Mouse (Mus musculus) gonadal fat pad, adult 2 months (tissue): ENCODE measurements around the gene Olfr68. TPM values are rescaled to one million over a fixed set of nuclear protein-coding genes. Genes with fewer than 3 reads are reported as not detected.
"Not testable (repeated sequence)": the region's sequence is repeated elsewhere in the genome, so short reads cannot be mapped to it uniquely, and the experiment has no call there.

Experiments
- DNase-seq: peaks from one replicate; pipeline ENCODE4 v3.0.0-alpha.2; 2012; ENCODE audit warnings: low read depth
- polyA plus RNA-seq: library from polyadenylated mRNA; depleted of rRNA; stranded (reverse); fragments of >200 nt; gene quantifications from 2 replicates; pipeline ENCODE4 v1.2.3, GENCODE M21; 2012; rRNA removed

Olfr68 gene
- not detected in 2 replicates for polyA plus RNA-seq

DNA sequence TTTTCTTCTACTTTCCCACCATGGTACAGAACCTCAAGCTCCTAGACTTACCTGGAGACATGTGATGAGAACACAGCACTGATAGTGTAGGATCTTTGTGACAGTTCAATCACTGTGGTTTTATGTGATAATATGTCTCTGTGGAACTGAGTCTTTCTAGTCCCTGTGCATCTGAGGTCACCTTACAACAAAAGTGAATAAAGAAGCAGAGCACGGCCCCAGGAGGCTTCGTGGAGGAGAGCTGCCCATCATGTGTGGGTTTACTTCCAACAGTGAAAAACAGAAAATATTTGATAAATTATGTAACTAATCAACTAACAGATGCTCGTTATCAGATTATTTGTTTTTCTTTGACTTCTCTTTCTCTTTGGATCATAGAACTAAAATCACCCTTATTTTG lies at the start of gene Olfr68:
Gene Olfr68 (minus strand): TSS at position 101 of the 400 bp plus-strand sequence.
- DNase-seq: no peak

GRCm38 (mm10) chr7:103827808-103828207 lies 48.3 kb upstream of the Olfr68 start, which contains the start of gene Hbb-bs:
Gene Hbb-bs (minus strand): TSS chr7:103828096.
- no peak for DNase-seq

DNA sequence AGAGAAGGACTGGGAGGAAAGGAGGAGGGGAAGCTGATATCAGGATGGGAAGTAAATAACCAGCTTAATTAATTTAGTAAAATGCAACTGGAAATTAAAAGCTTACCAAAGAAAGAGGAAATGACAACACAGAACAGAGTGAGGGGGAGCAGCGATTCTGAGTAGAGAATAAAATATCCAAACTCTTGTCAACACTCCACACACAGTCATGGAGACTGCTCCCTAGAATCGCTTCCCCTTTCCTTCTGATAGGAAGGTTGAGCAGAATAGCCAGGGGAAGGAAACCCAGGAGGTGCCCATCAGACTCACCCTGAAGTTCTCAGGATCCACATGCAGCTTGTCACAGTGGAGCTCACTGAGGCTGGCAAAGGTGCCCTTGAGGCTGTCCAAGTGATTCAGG lies 47.6 kb upstream of the Olfr68 start:
- not testable (repeated sequence) for DNase-seq

GRCm38 (mm10) chr7:103826255-103826887 lies 46.9 kb upstream of the Olfr68 start:
- DNase-seq: no peak

- DNase-seq: no peak
Measured at GRCm38 (mm10) chr7:103825536-103826254, 46.2 kb upstream of the Olfr68 start.

- DNase-seq: no peak
Measured at GRCm38 (mm10) chr7:103824597-103824996, 45.1 kb upstream of the Olfr68 start.

DNA sequence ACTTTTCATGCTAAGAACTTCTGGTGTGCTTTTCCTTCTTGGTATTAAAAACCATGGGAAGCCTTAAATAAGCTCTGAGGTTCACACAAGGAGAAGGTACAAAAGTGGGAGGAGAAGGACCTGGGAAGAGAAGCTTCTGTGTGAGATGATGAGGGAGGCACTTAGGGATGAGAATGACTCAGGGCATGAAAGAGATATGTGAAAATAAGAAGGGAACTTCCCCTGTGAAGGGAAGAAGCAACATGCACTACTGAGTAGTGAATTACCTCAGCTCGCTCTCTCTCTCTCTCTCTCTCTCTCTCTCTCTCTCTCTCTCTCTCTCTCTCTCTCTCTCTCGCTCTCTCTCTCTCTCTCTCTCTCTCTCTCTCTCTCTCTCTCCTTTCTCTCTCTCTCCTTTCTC lies 35.6 kb upstream of the Olfr68 start:
- not testable (repeated sequence) for DNase-seq

- no peak for DNase-seq
Measured at GRCm38 (mm10) chr7:103813766-103814165, 34.3 kb upstream of the Olfr68 start, which contains the start of gene Hbb-bt. Gene Hbb-bt (minus strand): TSS chr7:103813996.

GRCm38 (mm10) chr7:103813152-103813551 lies 33.7 kb upstream of the Olfr68 start:
- DNase-seq: not testable (repeated sequence)

DNA sequence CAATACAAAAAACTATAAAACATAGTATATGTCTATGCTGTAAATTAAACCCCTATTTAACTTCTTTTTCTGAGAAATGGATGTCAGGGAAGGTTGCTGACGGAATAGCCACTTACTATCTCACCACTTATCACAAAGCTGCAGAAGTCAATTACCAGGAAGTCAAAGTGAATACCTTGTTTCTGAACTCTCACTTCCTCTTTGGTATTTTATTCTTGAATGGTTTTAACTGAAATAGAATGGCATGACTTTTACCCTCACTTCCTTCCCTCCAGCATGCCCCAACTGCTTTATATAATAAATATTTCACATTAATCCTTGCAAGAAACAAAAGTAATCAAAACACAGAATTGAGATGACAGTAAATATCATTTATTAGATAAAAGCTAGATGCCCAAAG lies 32.7 kb upstream of the Olfr68 start:
- no peak for DNase-seq

DNA sequence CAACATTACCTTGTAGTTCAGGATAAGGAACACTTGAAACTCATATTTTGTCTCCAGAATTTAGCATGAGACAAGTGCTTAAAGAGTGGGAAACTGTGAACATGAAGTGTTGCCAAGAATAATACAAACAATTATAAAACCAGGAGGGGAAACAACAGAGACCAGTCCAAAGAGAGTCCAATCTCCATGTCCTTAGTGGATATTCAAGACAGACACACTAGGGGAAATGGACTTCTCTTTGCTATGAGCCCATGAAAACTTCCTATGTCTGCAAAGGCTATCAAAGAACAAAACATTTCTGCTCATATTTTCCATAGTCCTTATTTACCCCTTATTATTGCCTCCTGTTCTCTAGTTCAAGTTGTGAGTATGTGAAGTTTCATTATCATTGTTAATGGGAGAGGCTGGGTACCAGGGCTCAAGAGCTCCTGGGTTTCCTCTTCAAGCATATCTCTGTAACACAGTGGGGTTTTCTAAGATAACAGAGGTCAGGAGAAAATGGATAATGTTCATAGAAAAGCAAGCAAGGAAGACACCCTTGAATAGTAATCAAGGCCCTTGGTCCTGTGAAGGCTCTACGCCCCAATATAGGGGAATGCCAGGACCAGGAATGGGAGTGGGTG lies 31.8 kb upstream of the Olfr68 start:
- DNase-seq: no peak

GRCm38 (mm10) chr7:103810746-103811145 lies 31.2 kb upstream of the Olfr68 start:
- no peak for DNase-seq

DNA sequence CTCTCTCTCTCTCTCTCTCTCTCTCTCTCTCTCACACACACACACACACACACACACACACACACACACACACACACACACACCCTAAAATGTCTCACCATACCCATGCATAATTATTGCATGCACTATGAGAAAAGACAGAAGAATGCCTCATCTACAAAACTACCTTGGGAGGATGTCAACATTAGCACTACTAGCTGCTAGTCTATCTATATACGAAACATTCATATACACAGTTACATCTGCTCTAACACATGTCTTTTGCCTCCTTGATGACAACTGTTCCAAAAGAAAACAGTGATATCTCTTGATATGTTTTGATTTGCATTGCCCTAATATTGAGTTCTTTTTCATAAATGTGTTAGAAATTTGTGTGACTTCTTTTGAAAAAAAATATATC lies 30.8 kb upstream of the Olfr68 start:
- DNase-seq: no peak

GRCm38 (mm10) chr7:103809801-103810155 lies 30.3 kb upstream of the Olfr68 start:
- DNase-seq: no peak

- DNase-seq: no peak
Measured at GRCm38 (mm10) chr7:103808971-103809800, 29.7 kb upstream of the Olfr68 start.

GRCm38 (mm10) chr7:103808120-103808519 lies 28.6 kb upstream of the Olfr68 start:
- DNase-seq: not testable (repeated sequence)

DNA sequence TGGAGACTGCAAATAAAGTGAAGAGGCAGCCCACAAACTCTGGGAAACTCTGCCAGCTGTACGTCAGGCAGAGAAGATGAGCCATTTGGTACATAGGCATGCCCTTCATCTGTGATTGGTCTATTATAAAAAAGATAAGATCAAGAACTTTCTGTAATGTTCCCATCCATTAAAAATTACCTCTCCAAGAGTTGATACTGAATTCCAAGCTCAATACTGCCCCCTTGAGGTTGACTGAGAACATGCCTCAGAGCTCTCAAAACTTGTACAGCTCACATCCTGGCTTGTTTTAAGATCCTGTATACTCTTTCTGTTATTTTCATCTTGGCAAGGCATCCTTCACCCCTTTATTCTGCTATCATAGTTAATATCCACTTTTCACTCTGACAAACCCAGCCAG lies 27.4 kb upstream of the Olfr68 start:
- no peak for DNase-seq

- DNase-seq: no peak
Measured at GRCm38 (mm10) chr7:103792669-103793388, 13.3 kb upstream of the Olfr68 start.

DNA sequence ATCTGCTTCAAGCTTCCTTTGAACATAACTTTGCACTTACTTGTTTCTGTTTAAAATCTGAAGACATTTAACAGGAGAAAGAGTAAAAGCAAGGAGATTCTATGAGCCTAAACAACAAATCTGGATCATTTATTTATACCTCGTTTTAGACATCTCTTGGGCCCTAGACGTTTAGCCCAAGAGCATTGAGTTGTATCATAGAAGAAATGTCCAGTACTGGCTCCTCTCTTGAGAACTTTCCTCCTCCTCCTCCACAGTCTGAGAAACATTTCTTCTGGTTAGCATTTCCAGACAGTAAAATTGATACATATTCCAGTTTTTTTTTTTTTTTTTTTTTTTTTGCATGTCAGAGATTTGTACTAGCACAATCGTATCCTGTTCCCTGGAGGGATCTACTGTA lies 12.2 kb upstream of the Olfr68 start, which contains the start of gene Olfr67:
Gene Olfr67 (minus strand): TSS at position 101 of the 400 bp plus-strand sequence.
- DNase-seq: no peak

DNA sequence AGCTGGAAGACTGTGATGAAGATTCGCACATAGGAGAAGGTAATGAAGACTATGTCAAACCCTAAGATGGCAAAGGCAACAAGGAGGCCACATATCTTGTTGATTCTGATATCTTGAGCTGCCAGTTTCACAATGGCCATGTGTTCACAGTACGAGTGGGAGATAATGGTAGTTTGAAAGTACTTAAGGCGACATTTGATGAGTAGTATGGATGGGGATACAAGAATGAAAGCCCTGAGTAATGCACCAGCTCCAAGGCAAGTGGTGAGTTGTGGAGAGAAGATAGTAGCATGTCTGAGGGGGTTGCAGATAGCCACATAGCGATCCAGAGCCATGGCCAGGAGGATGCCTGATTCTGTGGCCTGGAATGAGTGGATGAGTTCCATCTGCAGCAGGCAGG lies 1.8 kb downstream of the Olfr68 start:
- DNase-seq: not testable (repeated sequence)

DNA sequence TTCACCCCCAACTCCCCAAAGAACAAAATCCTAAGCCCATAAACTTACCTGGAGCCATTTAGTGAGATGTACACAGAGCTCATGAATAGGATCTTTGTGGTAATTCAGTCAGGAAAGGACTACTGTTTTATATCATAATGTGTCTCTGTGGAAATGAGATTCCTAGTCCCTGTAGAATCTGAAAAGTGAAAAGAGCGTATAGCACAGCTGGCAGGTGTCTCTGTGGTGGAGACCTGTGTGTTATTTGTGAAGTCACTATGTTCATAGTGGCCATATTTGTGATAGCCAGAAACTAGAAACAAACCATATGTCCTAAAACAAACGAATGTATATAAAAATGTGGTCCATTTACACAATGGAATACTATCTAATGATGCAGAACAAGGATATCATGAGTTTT lies 8.0 kb downstream of the Olfr68 start, which contains the start of gene Olfr69:
Gene Olfr69 (minus strand): TSS at position 101 of the 400 bp plus-strand sequence.
- no peak for DNase-seq
